In genomic region chr4:63561861-63562675, GRCm38 (mm10) we compare ENCODE assay signal across 10 mouse cellular contexts. TPM values are rescaled to one million over a fixed set of nuclear protein-coding genes. Genes with fewer than 3 reads are reported as not detected.
DNase-seq lines count a peak whose midpoint lies in the region; ATAC-seq lines count a peak whose summit lies in the region.
"Had no signal": no experiment of that assay in that cellular context is flagged by ENCODE, and none has a peak within 500 bp of the region (broad histone marks: within the 10 kb centered on the region; RNA-seq: fewer than 3 reads in every experiment).

No protein-coding gene starts in this region.

- DNase-seq in lung, postnatal 25 days (ENCODE audit: low spot score), result peak; percentile 45
- no peak for DNase-seq in lung, postnatal 10 days
- peak; percentile 69 for DNase-seq in yolk sac, embryonic 10.5 days (ENCODE audit: low spot score)
- DNase-seq in left cerebral cortex, adult 18-20 months (ENCODE audit: low spot score in 2 of 2), result no peak

- no peaks in the 10 kb centered on the region for H3K9me3 ChIP-seq in hindbrain, embryonic 12.5 days (replicated peaks)
- H3K9me3 ChIP-seq: neural tube, embryonic 13.5 days had no signal

- no peaks in the 10 kb centered on the region for H3K36me3 ChIP-seq in hindbrain, embryonic 12.5 days
- H3K36me3 ChIP-seq: neural tube, embryonic 13.5 days had no signal

- peaks cover 16% of the 10 kb centered on the region for H3K4me1 ChIP-seq in hindbrain, embryonic 12.5 days

- H3K4me3 ChIP-seq in hindbrain, embryonic 12.5 days, result no peak overlapping the region
- H3K4me3 ChIP-seq: neural tube, embryonic 13.5 days had no signal

- peak; percentile 47 for ATAC-seq in inflammation-experienced regulatory T-cells, adult 6 months
- ATAC-seq in megakaryocyte progenitor cell, adult 5-6 weeks (replicated peaks; ENCODE audit: poor library complexity), result peak; percentile 32
- ATAC-seq in hindbrain, embryonic 12.5 days (ENCODE audit: low FRiP score), result no peak

- H3K4me2 ChIP-seq in hindbrain, embryonic 12.5 days (replicated peaks), result no peak overlapping the region
- H3K4me2 ChIP-seq: neural tube, embryonic 13.5 days had no signal

- WGBS in hindbrain, embryonic 12.5 days, result 84% methylated on average over 7 of the region's 7 CpGs

- 0 out of 2 replicates have a peak, but pooled peaks cover 3% of the 10 kb centered on the region for H3K27me3 ChIP-seq in hindbrain, embryonic 12.5 days
- H3K27me3 ChIP-seq: neural tube, embryonic 13.5 days had no signal

- H3K27ac ChIP-seq in hindbrain, embryonic 12.5 days, result no peak overlapping the region
- H3K27ac ChIP-seq: neural tube, embryonic 13.5 days had no signal

- no peak overlapping the region; the same call in 1 of the 2 replicates for H3K9ac ChIP-seq in hindbrain, embryonic 12.5 days
- H3K9ac ChIP-seq: neural tube, embryonic 13.5 days had no signal

RNA-seq across cellular contexts. Expression of gene Tmem268, which starts 3.5 kb away (rescaled TPM):
- polyA plus RNA-seq in inflammation-experienced regulatory T-cells, adult 6 months (2017; shearing (Covaris generic)), result 10 to 100 TPM; 17.1 to 23.9 (median 19.5) TPM
- 4.7 and 4.8 TPM in 2 replicates for total RNA-seq in megakaryocyte progenitor cell, adult 5-6 weeks (2015)
- 10.8 and 23.7 TPM in 2 replicates for total RNA-seq in megakaryocyte progenitor cell, adult 5-6 weeks (2017)
- 4.1 and 5.8 TPM in 2 replicates for polyA plus RNA-seq in hindbrain, embryonic 12.5 days (2016; fragmentation: Nextera tagmentation; extraction: Ambion mirVana)
- total RNA-seq in left cerebral cortex, adult 18-20 months (2021), result 10 to 100 TPM in 1 of 2 experiments, 1 to 10 TPM in 1; 9.5 to 10.4 TPM

RNA-seq across cellular contexts. Expression of gene Atp6v1g1, which starts 17.5 kb away (rescaled TPM):
- 100 to 1,000 TPM; 197 to 241 (median 218) TPM for polyA plus RNA-seq in inflammation-experienced regulatory T-cells, adult 6 months (2017; shearing (Covaris generic))
- total RNA-seq in megakaryocyte progenitor cell, adult 5-6 weeks (2015), result 102 and 121 TPM in 2 replicates
- total RNA-seq in megakaryocyte progenitor cell, adult 5-6 weeks (2017), result 80.3 and 82.4 TPM in 2 replicates
- 365 and 374 TPM in 2 replicates for polyA plus RNA-seq in hindbrain, embryonic 12.5 days (2016; fragmentation: Nextera tagmentation; extraction: Ambion mirVana)
- 100 to 1,000 TPM; 143 to 157 TPM for total RNA-seq in left cerebral cortex, adult 18-20 months (2021)

RNA-seq across cellular contexts. Expression of gene Gm11213, which starts 43.0 kb away (rescaled TPM):
- polyA plus RNA-seq in inflammation-experienced regulatory T-cells, adult 6 months (2017; shearing (Covaris generic)), result not detected
- not detected in 2 replicates for total RNA-seq in megakaryocyte progenitor cell, adult 5-6 weeks (2015)
- not detected in 2 replicates for total RNA-seq in megakaryocyte progenitor cell, adult 5-6 weeks (2017)
- not detected in 2 replicates for polyA plus RNA-seq in hindbrain, embryonic 12.5 days (2016; fragmentation: Nextera tagmentation; extraction: Ambion mirVana)
- total RNA-seq in left cerebral cortex, adult 18-20 months (2021), result not detected
- polyA plus RNA-seq: embryonic facial prominence, embryonic 11.5 days; gonadal fat pad, adult 2 months; neural tube, embryonic 13.5 days had no signal

Comparison
In these comparisons a context has a peak if more than half of its experiments do, and no peak if none do; other contexts are left out.
1. DNase-seq: peak in lung, postnatal 25 days (single experiment) and yolk sac, embryonic 10.5 days (single experiment); none in lung, postnatal 10 days (single experiment) and left cerebral cortex, adult 18-20 months (0 of 2).